Mouse (Mus musculus) G1E (cell line): ENCODE data around the gene Pp2d1.

Experiments
- CTCF ChIP-seq: IDR thresholded peaks from 2 replicates; pipeline ENCODE4 v1.5.1; 2012; ENCODE audit warnings: low read depth, low read length, inconsistent platforms, mixed read lengths
- GATA1 ChIP-seq: IDR thresholded peaks from 2 replicates; pipeline ENCODE4 v1.6.1; 2012; ENCODE audit warnings: borderline replicate concordance, low read length, inconsistent platforms, mixed read lengths
- GATA2 ChIP-seq: IDR thresholded peaks from 2 replicates; pipeline ENCODE4 v1.6.1; 2012; ENCODE audit warnings: low read depth, low read length, inconsistent platforms, borderline replicate concordance
- POLR2AphosphoS5 ChIP-seq: IDR thresholded peaks from 2 replicates; pipeline ENCODE4 v1.6.1; 2012; ENCODE audit warnings: low read depth, low read length, inconsistent platforms; ENCODE audit not compliant: insufficient replicate concordance
- TAL1 ChIP-seq: conservative IDR thresholded peaks from 2 replicates; pipeline ENCODE4 v1.6.1; 2012; ENCODE audit warnings: low read depth, low read length, inconsistent platforms, mixed read lengths

DNA sequence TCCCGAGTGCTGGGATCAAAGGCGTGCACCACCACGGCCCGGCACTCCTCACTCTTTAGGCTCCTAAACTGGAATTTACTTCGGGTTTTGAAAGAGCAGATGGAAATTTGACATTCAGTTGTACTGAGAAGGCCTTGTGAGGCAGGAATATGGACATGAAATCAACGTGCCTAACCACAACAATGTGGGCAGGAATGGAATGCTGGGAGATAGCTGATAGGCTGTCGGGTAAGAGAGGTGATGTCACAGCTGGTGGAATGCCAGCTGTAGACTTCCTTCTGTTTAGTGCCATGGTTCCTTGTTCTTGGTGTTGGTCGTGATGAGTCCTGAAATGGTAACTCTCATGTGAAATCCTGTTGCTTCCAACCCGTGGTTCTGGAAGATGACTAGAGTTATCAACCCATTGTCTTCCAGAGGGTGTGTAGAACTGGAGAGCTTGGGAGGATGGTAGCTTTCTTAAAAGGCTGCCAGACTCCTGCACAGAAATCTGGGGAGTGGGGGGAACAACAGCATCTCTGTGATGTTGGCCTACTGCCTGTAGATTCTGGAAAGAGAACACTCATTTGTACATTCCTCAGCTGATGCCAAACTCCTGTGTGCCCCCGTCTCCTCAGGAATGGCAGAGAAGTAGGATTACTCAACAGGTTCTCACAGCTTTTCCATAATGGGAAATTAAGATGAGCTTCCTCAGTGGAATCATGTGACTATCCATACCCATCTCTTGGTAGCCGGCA is 44.8 kb upstream of the Pp2d1 start:
- TF ChIP-seq CTCF = no peak
- no peak for TF ChIP-seq GATA1
- no peak for TF ChIP-seq TAL1
- no peak for TF ChIP-seq POLR2AphosphoS5
- no peak for TF ChIP-seq GATA2
